Mouse (Mus musculus): ENCODE measurements around the gene Ccr10.

Ccr10 gene

GRCm38 (mm10) chr11:101174851-101175628, at the start of gene Ccr10:
Gene Ccr10 (minus strand): TSS chr11:101175443.
- DNase-seq (ENCODE audit: low spot score in 2 of 2): no peak

GRCm38 (mm10) chr11:101224337-101224736, 49.1 kb upstream of the Ccr10 start:
- no peak for DNase-seq (ENCODE audit: low spot score in 2 of 2)

DNA sequence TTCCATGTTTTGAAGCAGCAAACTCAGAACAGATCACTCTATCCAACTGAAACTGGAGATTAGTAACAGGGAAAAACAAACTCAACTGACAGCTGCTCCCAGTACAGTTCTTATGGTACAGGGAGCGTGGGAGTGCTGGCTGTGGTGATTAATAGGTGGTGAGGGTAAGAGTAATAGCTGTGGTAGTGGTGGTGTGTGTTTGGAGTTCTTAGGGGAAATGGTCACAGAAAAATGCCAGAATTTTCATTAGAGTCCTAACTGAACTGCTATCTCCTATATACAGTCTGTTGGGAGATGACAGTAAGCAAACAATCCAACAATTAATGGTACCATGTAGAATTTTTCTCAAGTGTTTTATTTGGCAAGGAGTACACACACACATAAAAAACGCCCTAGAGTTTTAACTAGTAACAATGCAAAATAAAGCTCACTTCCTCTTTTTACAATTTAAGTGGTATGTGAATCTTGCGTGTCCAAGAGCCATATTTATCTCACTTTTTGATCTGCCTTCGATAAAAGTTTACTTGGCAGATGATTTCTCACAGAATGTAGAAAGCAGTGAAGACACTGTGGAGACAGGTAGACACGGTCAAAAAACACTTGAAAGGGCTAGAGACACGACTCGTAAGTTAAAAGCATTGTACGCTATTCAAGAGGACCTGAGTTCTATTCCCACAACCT, 46.2 kb upstream of the Ccr10 start:
- DNase-seq (ENCODE audit: low spot score in 2 of 2): no peak

DNA sequence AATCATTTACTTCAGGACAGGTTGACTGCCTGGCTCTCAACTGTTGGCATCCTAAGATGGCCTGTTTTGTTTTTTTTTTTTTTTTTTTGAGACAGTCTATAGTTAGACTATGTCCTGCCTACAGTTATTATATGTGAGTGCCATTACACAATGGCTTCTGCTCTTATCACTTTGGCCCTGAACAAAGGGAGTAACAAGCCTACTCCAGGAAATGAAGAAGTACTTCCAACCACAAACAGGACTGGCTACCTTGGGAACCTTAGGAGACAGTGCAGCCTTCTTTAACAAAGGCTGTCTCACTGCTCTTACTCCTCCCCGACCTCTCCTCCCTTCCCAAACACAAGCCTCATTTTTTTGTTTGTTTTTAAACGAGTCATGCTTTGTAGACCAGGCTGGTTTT, 45.6 kb upstream of the Ccr10 start:
- no peak for DNase-seq (ENCODE audit: low spot score in 2 of 2)

DNA sequence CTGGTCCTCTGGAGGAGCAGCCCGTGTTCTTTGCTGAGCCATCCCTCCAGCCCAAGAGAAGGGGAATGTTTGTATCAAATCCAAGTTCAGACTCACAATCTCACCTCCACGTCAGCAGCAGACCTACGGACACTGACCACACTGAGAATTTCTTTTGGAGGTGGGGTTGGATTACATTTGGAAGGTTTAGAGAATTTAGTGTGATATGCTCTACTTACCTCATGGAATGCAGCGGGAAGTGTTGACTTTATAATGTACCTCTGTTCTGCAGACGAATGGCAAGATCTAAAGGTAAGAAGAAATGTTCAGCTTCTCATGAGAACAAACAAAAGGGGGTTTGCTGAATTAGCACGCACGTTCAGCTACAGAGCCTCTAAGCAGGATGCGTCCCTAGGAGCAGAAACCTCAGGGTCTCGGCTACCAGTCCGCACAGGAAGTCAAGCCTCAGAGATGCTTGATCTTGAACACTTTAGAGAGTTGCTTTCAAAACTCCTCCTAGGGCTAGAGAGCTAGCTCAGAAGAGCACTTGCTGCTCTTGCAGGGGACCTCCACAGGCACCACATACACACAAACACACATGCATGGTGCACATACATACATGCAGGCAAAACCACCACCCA, 43.3 kb upstream of the Ccr10 start:
- DNase-seq (ENCODE audit: low spot score in 2 of 2): no peak

- DNase-seq (ENCODE audit: low spot score in 2 of 2): no peak
Observed at GRCm38 (mm10) chr11:101216936-101217335, 41.7 kb upstream of the Ccr10 start.

GRCm38 (mm10) chr11:101211970-101212369, 36.7 kb upstream of the Ccr10 start:
- no peak for DNase-seq (ENCODE audit: low spot score in 2 of 2)

DNA sequence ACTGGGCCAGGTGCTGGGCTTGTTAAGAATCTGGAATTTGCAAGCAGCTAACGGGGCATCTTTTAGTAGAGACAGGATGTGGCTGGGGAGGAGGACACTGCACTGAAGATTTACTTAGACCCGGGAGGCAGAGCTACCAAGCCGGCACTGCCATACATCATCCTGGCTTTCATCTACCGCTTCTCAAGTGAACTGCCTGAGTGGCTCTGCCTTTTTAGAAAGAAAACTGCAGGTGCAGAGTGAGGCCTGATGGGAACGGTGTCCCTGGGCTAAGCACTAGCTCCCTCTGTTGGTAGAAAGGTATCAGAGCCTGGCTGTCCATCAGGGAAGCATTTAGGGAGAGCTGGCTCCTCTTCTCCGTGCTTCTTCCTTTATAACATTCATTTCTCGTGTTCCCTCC, 25.7 kb upstream of the Ccr10 start:
- peak in 1 of 2 experiments; percentile 32 for DNase-seq (ENCODE audit: low spot score in 2 of 2)

- no peak for DNase-seq (ENCODE audit: low spot score in 2 of 2)
Observed at GRCm38 (mm10) chr11:101199555-101199954, 24.3 kb upstream of the Ccr10 start.

DNA sequence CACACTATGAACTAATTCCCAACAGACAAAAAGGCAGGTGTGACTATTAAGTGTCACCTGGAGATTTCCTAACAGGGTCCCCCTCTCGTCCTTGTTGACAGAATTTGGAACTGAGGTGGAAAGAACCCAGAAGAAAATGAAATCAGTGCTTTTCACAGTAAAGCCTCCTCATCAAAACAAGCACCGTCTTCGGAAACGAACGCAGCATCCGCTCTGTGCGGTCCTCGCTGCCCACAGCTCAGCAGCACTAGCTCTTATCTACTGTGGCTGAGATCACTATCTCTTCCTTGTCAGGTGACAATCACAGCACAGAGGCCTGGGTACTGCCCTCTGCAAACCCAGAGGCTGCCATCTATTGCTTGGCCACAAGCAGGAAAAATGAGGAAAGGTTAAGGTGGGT, 20.9 kb upstream of the Ccr10 start:
- DNase-seq (ENCODE audit: low spot score in 2 of 2): no peak

GRCm38 (mm10) chr11:101195571-101195970, 20.3 kb upstream of the Ccr10 start:
- no peak for DNase-seq (ENCODE audit: low spot score in 2 of 2)

DNA sequence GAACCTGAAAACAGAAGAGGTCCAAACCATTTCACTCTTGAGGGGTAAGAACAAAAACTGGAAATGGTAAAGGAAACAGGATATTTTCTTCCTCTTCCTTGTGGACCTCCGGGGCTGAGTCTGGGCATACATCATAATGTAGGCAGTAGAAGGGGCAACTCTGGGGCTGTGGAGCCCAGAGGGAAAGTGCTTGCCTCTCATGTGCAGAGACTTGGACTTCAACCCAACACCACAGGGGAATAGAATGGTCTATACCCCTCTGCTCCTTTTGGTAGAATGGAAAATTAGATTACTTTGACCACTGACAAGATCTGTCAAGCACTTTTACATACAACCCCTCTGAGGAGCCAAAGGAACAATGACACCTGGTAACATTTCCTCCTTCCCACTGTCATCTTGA, 19.9 kb upstream of the Ccr10 start:
- DNase-seq (ENCODE audit: low spot score in 2 of 2): no peak

DNA sequence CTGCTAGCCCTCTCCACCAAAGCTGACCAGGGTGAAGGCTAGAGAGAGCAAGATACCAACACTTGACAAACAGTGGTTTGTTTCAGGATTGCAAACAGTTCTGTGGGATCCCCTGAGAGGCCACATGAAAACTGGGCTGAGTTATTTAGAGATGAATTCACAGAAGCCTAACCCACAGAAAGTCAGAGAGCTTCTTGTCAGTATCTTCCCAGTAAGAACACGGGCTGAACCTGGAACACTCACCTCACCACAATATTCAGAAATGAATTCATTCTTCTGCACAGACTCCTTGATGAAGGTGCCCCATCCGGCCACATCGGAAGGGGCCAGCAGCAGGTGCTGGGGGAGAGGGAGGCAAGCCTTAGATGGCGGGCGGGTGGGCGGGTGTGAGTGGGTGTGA, 19.4 kb upstream of the Ccr10 start:
- no peak for DNase-seq (ENCODE audit: low spot score in 2 of 2)

GRCm38 (mm10) chr11:101194137-101194536, 18.9 kb upstream of the Ccr10 start:
- DNase-seq (ENCODE audit: low spot score in 2 of 2): no peak

GRCm38 (mm10) chr11:101193076-101193475, 17.8 kb upstream of the Ccr10 start:
- no peak for DNase-seq (ENCODE audit: low spot score in 2 of 2)

DNA sequence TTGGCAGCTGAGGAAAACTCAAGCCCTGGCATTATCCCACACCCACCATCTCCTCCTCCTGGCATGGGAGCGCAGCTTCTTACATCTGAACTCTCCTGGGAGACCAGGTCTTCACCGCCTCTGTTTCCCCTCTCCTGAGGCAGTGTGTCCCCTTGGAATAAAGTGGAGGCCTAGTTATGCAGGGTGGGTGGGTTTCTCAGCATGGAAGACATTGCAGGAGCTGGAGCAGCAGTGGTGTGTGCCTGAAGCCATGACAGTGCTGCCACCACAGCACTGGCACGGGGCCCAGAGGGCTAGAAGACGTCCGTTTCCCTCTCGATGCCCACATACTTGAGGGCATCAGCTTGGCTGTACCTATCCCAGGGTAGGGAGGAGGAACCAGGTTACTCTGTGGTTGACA, 17.4 kb upstream of the Ccr10 start:
- no peak for DNase-seq (ENCODE audit: low spot score in 2 of 2)

DNA sequence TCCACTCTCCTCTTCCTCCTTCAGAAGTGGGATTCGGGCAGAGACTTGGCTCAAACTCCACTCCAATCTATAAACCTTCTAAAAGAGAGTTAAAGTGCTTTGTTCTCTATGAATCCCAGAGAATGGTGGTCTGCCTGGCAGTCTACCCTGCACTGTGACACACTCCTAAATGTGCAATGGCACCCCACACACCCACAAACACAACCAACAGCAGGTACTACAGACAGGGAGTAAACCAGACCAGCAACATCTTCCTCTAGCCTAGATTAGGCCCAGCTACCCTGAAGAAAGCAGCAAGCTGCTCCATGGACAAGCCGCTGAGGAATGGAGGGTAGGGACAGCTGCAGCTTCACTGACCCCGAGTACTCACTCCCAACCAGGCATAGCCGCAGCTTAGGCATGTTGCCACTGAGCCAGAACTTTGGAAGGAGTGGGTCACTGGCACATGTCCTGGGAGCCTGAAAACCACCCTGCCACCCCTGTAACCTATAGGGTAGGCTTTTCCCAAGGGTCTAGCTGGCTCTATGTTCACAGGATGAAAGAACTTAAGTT, 16.8 kb upstream of the Ccr10 start:
- no peak for DNase-seq (ENCODE audit: low spot score in 2 of 2)

DNA sequence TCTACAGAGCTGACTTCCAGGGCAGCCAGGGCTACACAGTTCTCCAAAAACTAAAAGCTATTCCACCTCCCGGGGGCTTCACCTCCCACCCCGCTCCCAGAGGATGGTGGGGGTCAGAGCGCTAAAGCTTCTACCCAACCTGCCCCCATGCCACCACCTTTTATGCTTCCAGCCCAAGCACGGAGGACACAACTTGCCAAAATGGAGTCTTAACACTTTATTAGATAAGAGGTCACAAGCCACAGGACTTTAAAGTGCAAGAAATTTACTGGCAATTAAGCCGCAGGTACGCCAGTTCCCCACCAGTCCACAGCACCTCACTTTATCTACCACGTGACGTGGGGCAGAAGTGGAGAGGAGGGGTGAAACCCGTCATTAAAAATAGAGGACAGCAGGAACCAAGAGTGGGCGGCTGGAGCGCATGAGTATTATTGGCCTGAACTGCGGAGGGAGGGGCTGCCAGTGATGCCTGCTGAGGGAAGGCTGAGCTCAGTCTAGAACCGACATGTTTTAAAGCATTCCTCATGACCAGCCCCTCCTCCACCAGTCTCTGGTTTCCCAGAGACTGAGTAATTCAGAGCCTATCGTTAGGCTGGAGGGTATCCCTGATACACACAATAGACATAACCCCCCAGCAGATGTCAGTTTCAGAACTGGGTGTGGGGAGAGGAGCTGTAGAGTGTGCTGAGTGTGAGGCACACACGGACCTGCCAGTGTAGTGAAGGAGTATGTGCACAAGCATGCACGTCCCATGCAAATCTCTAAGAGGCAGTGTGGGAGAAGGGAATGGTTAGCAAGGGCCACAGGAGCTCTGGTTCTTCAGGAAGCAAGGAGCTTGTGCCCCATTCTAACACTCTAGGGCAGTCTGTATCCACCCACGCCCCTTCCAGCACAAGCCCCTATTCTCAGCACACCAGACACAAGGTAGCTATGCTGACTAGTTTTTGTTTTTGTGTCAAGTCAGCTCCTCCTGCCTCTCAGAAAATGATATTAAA, 16.0 kb upstream of the Ccr10 start:
- no peak for DNase-seq (ENCODE audit: low spot score in 2 of 2)

GRCm38 (mm10) chr11:101190181-101190912, 15.1 kb upstream of the Ccr10 start:
- no peak for DNase-seq (ENCODE audit: low spot score in 2 of 2)

DNA sequence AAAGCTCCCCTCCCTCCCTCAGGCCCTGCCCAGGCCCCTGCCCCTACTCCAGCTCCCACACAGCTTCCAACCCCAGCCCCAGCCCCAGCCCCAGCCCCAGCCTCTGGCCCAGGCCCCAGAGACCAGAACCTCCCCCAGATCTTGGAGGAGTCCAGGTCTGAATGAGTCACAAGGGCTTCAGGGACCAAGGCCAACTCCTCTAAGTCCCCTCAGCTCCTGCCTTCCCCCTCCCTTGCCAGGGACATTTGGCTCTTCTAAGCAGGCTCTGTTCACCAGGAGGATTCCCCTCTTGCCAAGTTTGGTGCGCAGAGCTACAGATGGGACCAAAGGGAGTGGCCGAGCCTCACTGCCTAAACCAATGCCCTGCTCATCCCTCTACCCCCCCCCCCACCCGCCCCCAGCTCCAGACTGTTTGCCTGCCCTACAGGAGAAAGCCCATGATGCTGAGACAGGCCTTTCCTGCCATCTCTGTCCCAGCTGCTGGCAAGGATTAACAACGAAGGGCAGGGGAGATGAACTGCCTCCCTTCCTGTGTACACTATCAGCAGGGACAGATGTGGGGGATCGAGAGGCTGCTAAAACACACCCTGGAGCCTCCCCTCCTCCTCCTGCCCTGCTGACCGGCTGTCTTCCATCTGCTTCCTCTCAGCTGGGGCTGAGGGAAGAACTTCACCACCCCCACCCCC, 14.4 kb upstream of the Ccr10 start:
- DNase-seq (ENCODE audit: low spot score in 2 of 2): peak in 1 of 2 experiments; percentile 35

Measured in spleen, postnatal 14 days (tissue).